ENCODE assay signal across 9 mouse cellular contexts in the genomic region with DNA sequence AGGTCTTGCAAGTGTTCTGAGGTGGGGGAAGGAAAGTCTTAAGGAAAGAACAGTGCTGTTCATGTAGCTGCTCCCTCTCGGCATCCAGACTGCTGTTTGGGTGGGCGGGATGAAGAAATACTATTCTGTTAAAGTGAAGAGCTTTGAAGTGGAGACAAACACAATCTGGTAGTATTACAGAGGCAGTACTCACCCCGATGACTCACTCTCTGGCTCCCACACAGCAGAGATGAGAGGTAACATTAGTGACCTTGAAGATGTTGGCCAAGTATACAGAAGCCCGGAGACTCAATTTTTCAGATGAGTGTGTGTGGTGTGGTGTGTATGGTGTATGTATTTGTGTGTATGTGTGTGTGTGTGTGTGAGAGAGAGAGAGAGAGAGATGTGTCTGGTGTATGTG. TPM values are rescaled to one million over a fixed set of nuclear protein-coding genes. Genes with fewer than 3 reads are reported as not detected.
DNase-seq lines count a peak whose midpoint lies in the region; ATAC-seq and TF ChIP-seq lines count a peak whose summit lies in the region.
"Had no signal": no experiment of that assay in that cellular context is flagged by ENCODE, and none has a peak within 500 bp of the region (broad histone marks: within the 10 kb centered on the region; RNA-seq: fewer than 3 reads in every experiment).

No protein-coding gene starts in this region.

- H3K4me3 ChIP-seq in heart, embryonic 12.5 days, result no peak overlapping the region
- H3K4me3 ChIP-seq in heart, embryonic 11.5 days (ENCODE audit: low read depth, low read length), result no peak overlapping the region
- no peak overlapping the region for H3K4me3 ChIP-seq in midbrain, embryonic 16.5 days (ENCODE audit: low read depth, low read length)
- H3K4me3 ChIP-seq in midbrain, postnatal 0 days (ENCODE audit: low read depth, low read length), result no peak overlapping the region
- H3K4me3 ChIP-seq in olfactory bulb, adult 2 months (ENCODE audit: insufficient read depth, low read depth, low read length), result no peak overlapping the region
- no peak overlapping the region for H3K4me3 ChIP-seq in forebrain, embryonic 10.5 days
- H3K4me3 ChIP-seq: erythroblast, embryonic 14.5 days had no signal

- H3K9me3 ChIP-seq in heart, embryonic 12.5 days (replicated peaks), result no peaks in the 10 kb centered on the region
- H3K9me3 ChIP-seq in heart, embryonic 11.5 days (replicated peaks; ENCODE audit: control insufficient read depth, low read length), result no peaks in the 10 kb centered on the region
- no peaks in the 10 kb centered on the region for H3K9me3 ChIP-seq in midbrain, embryonic 16.5 days (replicated peaks; ENCODE audit: control insufficient read depth, low read length, poor library complexity, severe bottlenecking)
- no peaks in the 10 kb centered on the region for H3K9me3 ChIP-seq in midbrain, postnatal 0 days (ENCODE audit: low read length)
- no peaks in the 10 kb centered on the region for H3K9me3 ChIP-seq in forebrain, embryonic 10.5 days

- H3K9ac ChIP-seq in heart, embryonic 12.5 days, result no peak overlapping the region
- H3K9ac ChIP-seq in heart, embryonic 11.5 days (ENCODE audit: low read depth, low read length), result no peak overlapping the region
- no peak overlapping the region for H3K9ac ChIP-seq in midbrain, embryonic 16.5 days (ENCODE audit: low read depth, low read length)
- H3K9ac ChIP-seq in midbrain, postnatal 0 days (replicated peaks; ENCODE audit: low read length, poor library complexity, severe bottlenecking), result no peak overlapping the region

- DNase-seq in midbrain, postnatal 0 days (ENCODE audit: low spot score), result no peak
- DNase-seq in heart, postnatal 4 days, result peak; percentile 26
- no peak for DNase-seq in urinary bladder, postnatal 36 days (ENCODE audit: low spot score in 2 of 2)
- no peak for DNase-seq in forebrain, embryonic 10.5 days (ENCODE audit: extremely low spot score, low spot score)

- 42% methylated on average over 4 of the region's 4 CpGs for WGBS in heart, embryonic 12.5 days
- 53% methylated on average over 4 of the region's 4 CpGs for WGBS in heart, embryonic 11.5 days (ENCODE audit: insufficient replicate concordance)
- 77% methylated on average over 4 of the region's 4 CpGs for WGBS in midbrain, embryonic 16.5 days
- 79% methylated on average over 4 of the region's 4 CpGs for WGBS in midbrain, postnatal 0 days
- WGBS in olfactory bulb, adult 2 months, result 22% methylated on average over 4 of the region's 4 CpGs
- 85% methylated on average over 4 of the region's 4 CpGs for WGBS in forebrain, embryonic 10.5 days

- H3K27me3 ChIP-seq in heart, embryonic 12.5 days (replicated peaks), result no peaks in the 10 kb centered on the region
- no peaks in the 10 kb centered on the region for H3K27me3 ChIP-seq in heart, embryonic 11.5 days (ENCODE audit: control insufficient read depth, insufficient read depth, low read length)
- H3K27me3 ChIP-seq in midbrain, embryonic 16.5 days (ENCODE audit: control insufficient read depth, insufficient read depth, low read depth, low read length), result no peaks in the 10 kb centered on the region
- no peaks in the 10 kb centered on the region for H3K27me3 ChIP-seq in midbrain, postnatal 0 days (ENCODE audit: insufficient read depth, low read length)
- H3K27me3 ChIP-seq in forebrain, embryonic 10.5 days (ENCODE audit: poor library complexity, severe bottlenecking), result no peaks in the 10 kb centered on the region

- peaks cover 36% of the 10 kb centered on the region for H3K4me1 ChIP-seq in heart, embryonic 12.5 days (replicated peaks)
- peaks cover 12% of the 10 kb centered on the region; the same call in 1 of the 2 replicates for H3K4me1 ChIP-seq in heart, embryonic 11.5 days (ENCODE audit: control insufficient read depth, insufficient read depth, low read length)
- H3K4me1 ChIP-seq in midbrain, embryonic 16.5 days (ENCODE audit: control insufficient read depth, insufficient read depth, low read length), result no peaks in the 10 kb centered on the region
- H3K4me1 ChIP-seq in midbrain, postnatal 0 days (ENCODE audit: insufficient read depth, low read length), result no peaks in the 10 kb centered on the region
- H3K4me1 ChIP-seq in olfactory bulb, adult 2 months (ENCODE audit: control insufficient read depth, insufficient read depth, low read length), result peaks cover 20% of the 10 kb centered on the region
- peaks cover 10% of the 10 kb centered on the region; the same call in 1 of the 2 replicates for H3K4me1 ChIP-seq in forebrain, embryonic 10.5 days

- ATAC-seq in heart, embryonic 12.5 days (ENCODE audit: insufficient number of reproducible peaks, low FRiP score), result peak; percentile 55
- no peak for ATAC-seq in heart, embryonic 11.5 days (replicated peaks; ENCODE audit: insufficient number of reproducible peaks, low FRiP score, low TSS enrichment)
- ATAC-seq in midbrain, embryonic 16.5 days, result peak; percentile 7; the same call in 1 of the 2 replicates
- ATAC-seq in midbrain, postnatal 0 days (ENCODE audit: low FRiP score), result no peak

- no peak overlapping the region for H3K27ac ChIP-seq in heart, embryonic 12.5 days (ENCODE audit: poor library complexity, severe bottlenecking)
- no peak overlapping the region for H3K27ac ChIP-seq in heart, embryonic 11.5 days (ENCODE audit: low read depth, low read length)
- H3K27ac ChIP-seq in midbrain, embryonic 16.5 days (ENCODE audit: low read length), result no peak overlapping the region
- no peak overlapping the region for H3K27ac ChIP-seq in midbrain, postnatal 0 days (ENCODE audit: low read depth, low read length)
- peak overlapping the region; percentile 93 for H3K27ac ChIP-seq in olfactory bulb, adult 2 months (ENCODE audit: insufficient read depth, low read depth, low read length)
- no peak overlapping the region for H3K27ac ChIP-seq in forebrain, embryonic 10.5 days

- no peak for TF ChIP-seq CTCF in midbrain, postnatal 0 days (IDR thresholded peaks at IDR 0.05)
- no peak for TF ChIP-seq CTCF in olfactory bulb, adult 2 months (IDR thresholded peaks at IDR 0.05; ENCODE audit: insufficient read depth, low read depth, low read length)

- no peak for TF ChIP-seq POLR2A in olfactory bulb, adult 2 months (IDR thresholded peaks at IDR 0.05; ENCODE audit: insufficient read depth, low read depth, low read length)

- no peak overlapping the region for H3K4me2 ChIP-seq in heart, embryonic 12.5 days
- no peak overlapping the region for H3K4me2 ChIP-seq in heart, embryonic 11.5 days
- no peak overlapping the region for H3K4me2 ChIP-seq in midbrain, embryonic 16.5 days (ENCODE audit: low read length)
- H3K4me2 ChIP-seq in midbrain, postnatal 0 days (ENCODE audit: low read depth, low read length, poor library complexity, severe bottlenecking), result no peak overlapping the region

- H3K36me3 ChIP-seq in heart, embryonic 12.5 days, result no peaks in the 10 kb centered on the region
- H3K36me3 ChIP-seq in heart, embryonic 11.5 days (ENCODE audit: control insufficient read depth, insufficient read depth, low read length), result no peaks in the 10 kb centered on the region
- no peaks in the 10 kb centered on the region for H3K36me3 ChIP-seq in midbrain, embryonic 16.5 days (ENCODE audit: control insufficient read depth, insufficient read depth, low read length)
- no peaks in the 10 kb centered on the region for H3K36me3 ChIP-seq in midbrain, postnatal 0 days (ENCODE audit: insufficient read depth, low read length)
- H3K36me3 ChIP-seq in forebrain, embryonic 10.5 days (replicated peaks), result no peaks in the 10 kb centered on the region

RNA-seq across cellular contexts. Expression of a gene that starts 22.5 kb away (rescaled TPM):
- polyA plus RNA-seq in heart, embryonic 12.5 days (2016; fragmentation: Nextera tagmentation; extraction: Ambion mirVana), result 7.0 and 8.0 TPM in 2 replicates
- 8.4 and 8.6 TPM in 2 replicates for polyA plus RNA-seq in heart, embryonic 11.5 days (2014; fragmentation: Nextera tagmentation; extraction: Ambion mirVana)
- 14.3 and 16.6 TPM in 2 replicates for polyA plus RNA-seq in midbrain, embryonic 16.5 days (2015; fragmentation: Nextera tagmentation; extraction: Ambion mirVana)
- 6.7 and 11.6 TPM in 2 replicates for total RNA-seq in midbrain, postnatal 0 days (2014; rRNA removed)
- polyA plus RNA-seq in midbrain, postnatal 0 days (2015; fragmentation: Nextera tagmentation; extraction: Ambion mirVana), result 9.8 and 11.6 TPM in 2 replicates
- total RNA-seq in heart, postnatal 4 days (2021), result 1 to 10 TPM; 1.6 to 2.8 TPM
- not detected in 2 replicates for polyA plus RNA-seq in olfactory bulb, adult 2 months (2012; ENCODE audit: insufficient read depth, insufficient read length, low replicate concordance, missing spikeins)
- polyA plus RNA-seq in forebrain, embryonic 10.5 days (2016; fragmentation: Nextera tagmentation; extraction: Ambion mirVana), result 3.9 and 4.5 TPM in 2 replicates
- polyA plus RNA-seq: erythroblast, embryonic 14.5 days had no signal

RNA-seq across cellular contexts. Expression of a gene that starts 22.7 kb away (rescaled TPM):
- 11.6 and 12.0 TPM in 2 replicates for polyA plus RNA-seq in heart, embryonic 12.5 days (2016; fragmentation: Nextera tagmentation; extraction: Ambion mirVana)
- polyA plus RNA-seq in heart, embryonic 11.5 days (2014; fragmentation: Nextera tagmentation; extraction: Ambion mirVana), result 11.8 and 12.9 TPM in 2 replicates
- 4.4 and 4.9 TPM in 2 replicates for polyA plus RNA-seq in midbrain, embryonic 16.5 days (2015; fragmentation: Nextera tagmentation; extraction: Ambion mirVana)
- 10.0 and 12.6 TPM in 2 replicates for total RNA-seq in midbrain, postnatal 0 days (2014; rRNA removed)
- 3.6 and 4.1 TPM in 2 replicates for polyA plus RNA-seq in midbrain, postnatal 0 days (2015; fragmentation: Nextera tagmentation; extraction: Ambion mirVana)
- total RNA-seq in heart, postnatal 4 days (2021), result 10 to 100 TPM; 35.3 to 36.0 TPM
- not detected in 2 replicates for polyA plus RNA-seq in olfactory bulb, adult 2 months (2012; ENCODE audit: insufficient read depth, insufficient read length, low replicate concordance, missing spikeins)
- 3.0 and 3.5 TPM in 2 replicates for polyA plus RNA-seq in forebrain, embryonic 10.5 days (2016; fragmentation: Nextera tagmentation; extraction: Ambion mirVana)
- polyA plus RNA-seq: erythroblast, embryonic 14.5 days had no signal

Comparison
In these comparisons a context has a peak if more than half of its experiments do, and no peak if none do; other contexts are left out.
1. ATAC-seq: peak in heart, embryonic 12.5 days (single experiment) and midbrain, embryonic 16.5 days (single experiment); none in heart, embryonic 11.5 days (single experiment) and midbrain, postnatal 0 days (single experiment).